In the genomic region with DNA sequence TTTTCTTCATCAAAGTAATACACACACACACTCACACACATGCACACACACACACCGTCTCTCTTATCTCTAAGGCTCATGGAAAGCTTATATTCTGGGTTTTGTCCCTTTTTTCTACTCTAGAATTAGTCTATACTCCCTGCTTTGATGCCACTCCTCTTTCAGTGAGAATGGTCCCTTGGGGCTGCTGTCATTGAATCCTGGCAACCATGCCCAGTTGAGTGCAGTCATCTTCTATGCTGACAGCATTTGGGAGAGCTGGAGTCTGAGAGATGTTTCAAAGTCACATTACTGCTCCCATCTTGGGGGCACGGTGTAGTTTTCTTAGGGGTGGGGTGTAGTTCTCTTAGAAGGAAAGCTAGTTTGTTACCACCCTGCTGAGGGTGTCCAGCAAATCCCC, we compare ENCODE assay signal across 21 mouse cellular contexts. TPM values are rescaled to one million over a fixed set of nuclear protein-coding genes. Genes with fewer than 3 reads are reported as not detected.
DNase-seq lines count a peak whose midpoint lies in the region; ATAC-seq and TF ChIP-seq lines count a peak whose summit lies in the region.
"Had no signal": no experiment of that assay in that cellular context is flagged by ENCODE, and none has a peak within 500 bp of the region (broad histone marks: within the 10 kb centered on the region; RNA-seq: fewer than 3 reads in every experiment).

No protein-coding gene starts in this region.

- ATAC-seq in forebrain, embryonic 14.5 days, result no peak
- ATAC-seq in forebrain, embryonic 16.5 days, result no peak
- ATAC-seq: forebrain, embryonic 15.5 days; intestine, embryonic 16.5 days had no signal

- H3K9me3 ChIP-seq in forebrain, embryonic 14.5 days (replicated peaks; ENCODE audit: control insufficient read depth, low read length), result no peaks in the 10 kb centered on the region
- H3K9me3 ChIP-seq in forebrain, embryonic 16.5 days (ENCODE audit: control insufficient read depth, low read length), result no peaks in the 10 kb centered on the region
- H3K9me3 ChIP-seq: embryonic facial prominence, embryonic 15.5 days; forebrain, embryonic 10.5 days; forebrain, embryonic 15.5 days; heart, embryonic 12.5 days; hindbrain, embryonic 13.5 days had no signal

- H3K4me1 ChIP-seq in forebrain, embryonic 14.5 days (ENCODE audit: control insufficient read depth, insufficient read depth, low read length), result peaks cover 26% of the 10 kb centered on the region
- H3K4me1 ChIP-seq in forebrain, embryonic 16.5 days (replicated peaks; ENCODE audit: control insufficient read depth, insufficient read depth, low read length), result peaks cover 48% of the 10 kb centered on the region

- TF ChIP-seq CTCF in brain, embryonic 14.5 days (IDR thresholded peaks at IDR 0.05; ENCODE audit: borderline replicate concordance, extremely low read depth, insufficient read depth, insufficient read length), result no peak

- no peak for TF ChIP-seq POLR2A in brain, embryonic 14.5 days (IDR thresholded peaks at IDR 0.05; ENCODE audit: borderline replicate concordance, extremely low read depth, insufficient read depth, insufficient read length, poor library complexity, severe bottlenecking)

- peak; percentile 26 for DNase-seq in forebrain, embryonic 14.5 days (ENCODE audit: low spot score)
- DNase-seq in left cerebral cortex, postnatal 4 days, result peak; percentile 52
- DNase-seq in left cerebral cortex, postnatal 25 days (ENCODE audit: low spot score in 2 of 2), result no peak
- DNase-seq in MN1 (ENCODE audit: low spot score), result peak; percentile 52
- DNase-seq in brain, embryonic 14.5 days (ENCODE audit: low read depth), result peak; percentile 46
- DNase-seq: adrenal gland, adult 8-10 months; adrenal gland, postnatal 36 days; cerebellum, adult 11 months; cerebellum, adult 8-10 months; cerebellum, postnatal 36 days; gastrocnemius, postnatal 14 days; heart, postnatal 36 days had no signal

- intact Hi-C loops in left cerebral cortex, postnatal 4 days (cut with DNase I), result loop anchor here (10.0 kb wide), 2 partner anchors 185 to 285 kb away; no protein-coding TSS in a partner anchor
- intact Hi-C loops in left cerebral cortex, postnatal 25 days (cut with DNase I), result loop anchor here (5.0 to 10.0 kb wide), 2 partner anchors 48 to 255 kb away; no protein-coding TSS in a partner anchor

- H3K4me3 ChIP-seq in forebrain, embryonic 14.5 days (ENCODE audit: low read depth, low read length), result no peak overlapping the region
- no peak overlapping the region for H3K4me3 ChIP-seq in forebrain, embryonic 16.5 days (replicated peaks; ENCODE audit: low read length)
- H3K4me3 ChIP-seq: embryonic facial prominence, embryonic 15.5 days; erythroblast, embryonic 14.5 days; forebrain, embryonic 10.5 days; forebrain, embryonic 15.5 days; heart, embryonic 12.5 days; hindbrain, embryonic 13.5 days had no signal

- 57% methylated on average over 2 of the region's 2 CpGs for WGBS in forebrain, embryonic 14.5 days
- WGBS in forebrain, embryonic 16.5 days, result 57% methylated on average over 2 of the region's 2 CpGs

- no peak overlapping the region for H3K27ac ChIP-seq in forebrain, embryonic 14.5 days (ENCODE audit: low read depth, low read length)
- no peak overlapping the region for H3K27ac ChIP-seq in forebrain, embryonic 16.5 days (ENCODE audit: low read length)
- H3K27ac ChIP-seq: embryonic facial prominence, embryonic 15.5 days; forebrain, embryonic 10.5 days; forebrain, embryonic 15.5 days; hindbrain, embryonic 13.5 days had no signal

- H3K27me3 ChIP-seq in forebrain, embryonic 14.5 days (replicated peaks; ENCODE audit: control insufficient read depth, insufficient read depth, low read length), result no peaks in the 10 kb centered on the region
- H3K27me3 ChIP-seq in forebrain, embryonic 16.5 days (replicated peaks; ENCODE audit: control insufficient read depth, insufficient read depth, low read length), result no peaks in the 10 kb centered on the region
- H3K27me3 ChIP-seq: CH12.LX; embryonic facial prominence, embryonic 15.5 days; forebrain, embryonic 15.5 days; hindbrain, embryonic 13.5 days had no signal

- no peak overlapping the region for H3K4me2 ChIP-seq in forebrain, embryonic 14.5 days (ENCODE audit: low read length)
- H3K4me2 ChIP-seq in forebrain, embryonic 16.5 days (ENCODE audit: low read length), result no peak overlapping the region
- H3K4me2 ChIP-seq: embryonic facial prominence, embryonic 15.5 days; forebrain, embryonic 15.5 days; heart, embryonic 12.5 days; hindbrain, embryonic 13.5 days had no signal

- H3K9ac ChIP-seq in forebrain, embryonic 14.5 days (ENCODE audit: low read length), result no peak overlapping the region
- no peak overlapping the region for H3K9ac ChIP-seq in forebrain, embryonic 16.5 days (replicated peaks; ENCODE audit: low read depth, low read length)
- H3K9ac ChIP-seq: embryonic facial prominence, embryonic 15.5 days; forebrain, embryonic 15.5 days; heart, embryonic 12.5 days; hindbrain, embryonic 13.5 days had no signal

- H3K36me3 ChIP-seq in forebrain, embryonic 14.5 days (ENCODE audit: control insufficient read depth, insufficient read depth, low read length), result no peaks in the 10 kb centered on the region
- no peaks in the 10 kb centered on the region for H3K36me3 ChIP-seq in forebrain, embryonic 16.5 days (ENCODE audit: control insufficient read depth, insufficient read depth)
- H3K36me3 ChIP-seq: embryonic facial prominence, embryonic 15.5 days; forebrain, embryonic 10.5 days; forebrain, embryonic 15.5 days; heart, embryonic 12.5 days; hindbrain, embryonic 13.5 days had no signal

RNA-seq across cellular contexts. Expression of a gene that starts 6.7 kb away (rescaled TPM):
- 55.7 and 83.6 TPM in 2 replicates for polyA plus RNA-seq in forebrain, embryonic 14.5 days (2014; fragmentation: Nextera tagmentation; extraction: Ambion mirVana)
- 90.9 and 111 TPM in 2 replicates for polyA plus RNA-seq in forebrain, embryonic 16.5 days (2015; fragmentation: Nextera tagmentation; extraction: Ambion mirVana)
- 100 to 1,000 TPM; 232 to 233 TPM for total RNA-seq in left cerebral cortex, postnatal 4 days (2021)
- total RNA-seq in left cerebral cortex, postnatal 25 days (2021), result 100 to 1,000 TPM; 195 to 212 TPM
- polyA plus RNA-seq in brain, embryonic 14.5 days (2012; rRNA removed), result 43.5 and 73.8 TPM in 2 replicates
- polyA plus RNA-seq: erythroblast, embryonic 14.5 days had no signal

Comparison
In these comparisons a context has a peak if more than half of its experiments do, and no peak if none do; other contexts are left out.
1. DNase-seq: peak in forebrain, embryonic 14.5 days (single experiment), left cerebral cortex, postnatal 4 days (single experiment), MN1 (single experiment) and brain, embryonic 14.5 days (single experiment); none in left cerebral cortex, postnatal 25 days (0 of 2).